Mouse (Mus musculus) monocyte, adult 5-6 weeks (primary cell): ENCODE measurements around the gene Gemin2. TPM values are rescaled to one million over a fixed set of nuclear protein-coding genes. Genes with fewer than 3 reads are reported as not detected.
A peak's percentile ranks its signal among the peaks of the same experiment; 100 is the strongest.
"Not testable (repeated sequence)": the region's sequence is repeated elsewhere in the genome, so short reads cannot be mapped to it uniquely, and the experiment has no call there.

Experiments
- ATAC-seq: fragments of 153-309, 156-312 bp; replicated peaks from 2 replicates; pipeline ENCODE4 v1.8.0; 2017; ENCODE audit warnings: mild to moderate bottlenecking; ENCODE audit not compliant: low TSS enrichment, insufficient number of reproducible peaks, severe bottlenecking, poor library complexity, low FRiP score
- total RNA-seq: library from RNA; stranded (forward); fragments of 200-1000, 200-491, 200-594 nt; gene quantifications from 3 replicates; pipeline ENCODE4 v1.2.3, GENCODE M21; 2017

Gemin2 gene
- 5.1 to 8.0 TPM (median 7.8 TPM) in 3 replicates for total RNA-seq

GRCm38 (mm10) chr12:59013234-59013633 is at the start of gene Gemin2:
TSS of gene Gemin2 (plus strand) at chr12:59013393.
- peak; percentile 71 for ATAC-seq

- ATAC-seq, result 0 out of 2 replicates have a peak, but pooled peaks have one; percentile 50
Measured at GRCm38 (mm10) chr12:58964583-58964982, 48.6 kb upstream of the Gemin2 start.

- ATAC-seq, result no peak
Measured at GRCm38 (mm10) chr12:58976966-58977365, 36.2 kb upstream of the Gemin2 start.

GRCm38 (mm10) chr12:58981178-58981661 is 32.0 kb upstream of the Gemin2 start:
- ATAC-seq, result not testable (repeated sequence)

- no peak for ATAC-seq
Measured at GRCm38 (mm10) chr12:58985766-58986165, 27.4 kb upstream of the Gemin2 start.

GRCm38 (mm10) chr12:59010482-59010881 is 2.7 kb upstream of the Gemin2 start:
- no peak for ATAC-seq

GRCm38 (mm10) chr12:59011275-59011843 is 1.8 kb upstream of the Gemin2 start:
- no peak; the same call in none of the 2 replicates for ATAC-seq

- peak; percentile 93 for ATAC-seq
Measured at GRCm38 (mm10) chr12:59011844-59012709, 1.1 kb upstream of the Gemin2 start, which contains the start of gene Sec23a. TSS of gene Sec23a (minus strand) at chr12:59012017.

- no peak for ATAC-seq
Measured at GRCm38 (mm10) chr12:59012710-59013091, 492 bp upstream of the Gemin2 start.

- ATAC-seq, result no peak
Measured at GRCm38 (mm10) chr12:59017970-59018369, 4.8 kb downstream of the Gemin2 start.

- no peak for ATAC-seq
Measured at GRCm38 (mm10) chr12:59019891-59020290, 6.7 kb downstream of the Gemin2 start.

- ATAC-seq, result peak; percentile 75
Measured at GRCm38 (mm10) chr12:59021306-59021705, 8.1 kb downstream of the Gemin2 start.

- no peak for ATAC-seq
Measured at GRCm38 (mm10) chr12:59032101-59032500, 18.9 kb downstream of the Gemin2 start.

- no peak for ATAC-seq
Measured at GRCm38 (mm10) chr12:59039162-59039970, 26.2 kb downstream of the Gemin2 start.

- ATAC-seq, result peak; percentile 59; the same call in 1 of the 2 replicates
Measured at GRCm38 (mm10) chr12:59039971-59040844, 27.0 kb downstream of the Gemin2 start.

GRCm38 (mm10) chr12:59040851-59041250 is 27.7 kb downstream of the Gemin2 start:
- no peak for ATAC-seq

- no peak for ATAC-seq
Measured at GRCm38 (mm10) chr12:59052470-59052869, 39.3 kb downstream of the Gemin2 start.

GRCm38 (mm10) chr12:59053166-59053565 is 40.0 kb downstream of the Gemin2 start:
- ATAC-seq, result no peak
